Mouse (Mus musculus): ENCODE results near the gene Prkra.

GRCm38 (mm10) chr2:76586906-76587305 lies 60.9 kb downstream of the Prkra start:
- TF ChIP-seq EP300 (optimal IDR thresholded peaks at IDR 0.05) (no peak), CTCF (IDR thresholded peaks at IDR 0.05; ENCODE audit: low read depth) (peak; percentile 44)
